Mouse (Mus musculus): ENCODE data around the gene Sectm1b.
"Not testable (repeated sequence)": the region's sequence is repeated elsewhere in the genome, so short reads cannot be mapped to it uniquely, and the experiment has no call there.

Gene Sectm1b

GRCm38 (mm10) chr11:121075655-121076054 is 12.3 kb upstream of the Sectm1b start:
- in situ Hi-C loops (cut with MboI, MseI): no loop called here

- in situ Hi-C loops (cut with MboI, MseI): not testable (repeated sequence)
Measured at GRCm38 (mm10) chr11:121069662-121070061, 6.3 kb upstream of the Sectm1b start.

- in situ Hi-C loops (cut with MboI, MseI): no loop called here
Measured at GRCm38 (mm10) chr11:121067895-121068294, 4.5 kb upstream of the Sectm1b start.

- in situ Hi-C loops (cut with MboI, MseI): no loop called here
Measured at GRCm38 (mm10) chr11:121064197-121064596, 828 bp upstream of the Sectm1b start.

GRCm38 (mm10) chr11:121061615-121062014 is 1.8 kb downstream of the Sectm1b start:
- in situ Hi-C loops (cut with MboI, MseI): no loop called here

GRCm38 (mm10) chr11:121060401-121061067 is 2.8 kb downstream of the Sectm1b start:
- in situ Hi-C loops (cut with MboI, MseI): not testable (repeated sequence)

- in situ Hi-C loops (cut with MboI, MseI): no loop called here
Measured at GRCm38 (mm10) chr11:121059471-121059870, 3.9 kb downstream of the Sectm1b start.

GRCm38 (mm10) chr11:121058956-121059355 is 4.4 kb downstream of the Sectm1b start:
- in situ Hi-C loops (cut with MboI, MseI): no loop called here

- in situ Hi-C loops (cut with MboI, MseI): no loop called here
Measured at GRCm38 (mm10) chr11:121058122-121058521, 5.2 kb downstream of the Sectm1b start.

GRCm38 (mm10) chr11:121056536-121057236 is 6.7 kb downstream of the Sectm1b start:
- in situ Hi-C loops (cut with MboI, MseI): no loop called here

- in situ Hi-C loops (cut with MboI, MseI): no loop called here
Measured at GRCm38 (mm10) chr11:121053536-121053935, 9.8 kb downstream of the Sectm1b start.

- in situ Hi-C loops (cut with MboI, MseI): no loop called here
Measured at GRCm38 (mm10) chr11:121052387-121052786, 11.0 kb downstream of the Sectm1b start.

- in situ Hi-C loops (cut with MboI, MseI): no loop called here
Measured at GRCm38 (mm10) chr11:121051793-121052192, 11.6 kb downstream of the Sectm1b start.

GRCm38 (mm10) chr11:121049840-121050239 is 13.5 kb downstream of the Sectm1b start:
- in situ Hi-C loops (cut with MboI, MseI): no loop called here

GRCm38 (mm10) chr11:121047826-121048399 is 15.5 kb downstream of the Sectm1b start:
- in situ Hi-C loops (cut with MboI, MseI): no loop called here

GRCm38 (mm10) chr11:121045286-121045685 is 18.1 kb downstream of the Sectm1b start:
- in situ Hi-C loops (cut with MboI, MseI): no loop called here

- in situ Hi-C loops (cut with MboI, MseI): not testable (repeated sequence)
Measured at GRCm38 (mm10) chr11:121043025-121043424, 20.3 kb downstream of the Sectm1b start.

GRCm38 (mm10) chr11:121042480-121042879 is 20.9 kb downstream of the Sectm1b start:
- in situ Hi-C loops (cut with MboI, MseI): no loop called here

- in situ Hi-C loops (cut with MboI, MseI): no loop called here
Measured at GRCm38 (mm10) chr11:121041636-121042035, 21.7 kb downstream of the Sectm1b start.

- in situ Hi-C loops (cut with MboI, MseI): no loop called here
Measured at GRCm38 (mm10) chr11:121041212-121041611, 22.2 kb downstream of the Sectm1b start.

- in situ Hi-C loops (cut with MboI, MseI): no loop called here
Measured at GRCm38 (mm10) chr11:121039302-121039701, 24.1 kb downstream of the Sectm1b start, which contains the start of gene Cd7. Gene Cd7 (minus strand): TSS chr11:121039418.

- in situ Hi-C loops (cut with MboI, MseI): no loop called here
Measured at GRCm38 (mm10) chr11:121038366-121039240, 24.8 kb downstream of the Sectm1b start.
